Mouse (Mus musculus) CH12.LX (cell line): ENCODE measurements at regions not wholly inside any gene's neighbourhood (a gene's known extent, or its start where the extent isn't known, plus 50 kb on each side); places are given as distances from the start of the nearest gene placed in this dataset.

Source experiments
- CTCF ChIP-seq, 2 experiments: IDR thresholded peaks in 1 of 2; conservative IDR thresholded peaks in 1 of 2; 2 replicates each; pipeline ENCODE4 v1.5.1; 2011 to 2012; ENCODE audit warnings: low read depth in 2 of 2, low read length in 2 of 2, improper control_type of control experiment in 1 of 2, inconsistent platforms in 1 of 2, mild to moderate bottlenecking in 1 of 2, moderate library complexity in 1 of 2
- E2F4 ChIP-seq: IDR thresholded peaks from 2 replicates; pipeline ENCODE4 v1.6.1; 2011; ENCODE audit warnings: low read depth, low read length, improper control_type of control experiment; ENCODE audit not compliant: insufficient replicate concordance
- ETS1 ChIP-seq: conservative IDR thresholded peaks from 2 replicates; pipeline ENCODE4 v1.6.1; 2012; ENCODE audit warnings: low read depth, mild to moderate bottlenecking, inconsistent platforms, low read length, improper control_type of control experiment, moderate library complexity
- JUND ChIP-seq: conservative IDR thresholded peaks from 2 replicates; pipeline ENCODE4 v1.6.1; 2011; ENCODE audit warnings: low read depth, low read length, improper control_type of control experiment
- NELFE ChIP-seq: IDR thresholded peaks from 2 replicates; pipeline ENCODE4 v1.6.1; 2011; ENCODE audit warnings: low read depth, low read length, improper control_type of control experiment
- NRF1 ChIP-seq: IDR thresholded peaks from 2 replicates; pipeline ENCODE4 v1.6.1; 2014; ENCODE audit warnings: low read depth, mild to moderate bottlenecking, inconsistent platforms, low read length, improper control_type of control experiment, moderate library complexity
- POLR2A ChIP-seq: IDR thresholded peaks from 2 replicates; pipeline ENCODE4 v1.6.1; 2011; ENCODE audit warnings: low read depth, mild to moderate bottlenecking, improper control_type of control experiment, low read length
- POLR2AphosphoS2 ChIP-seq: IDR thresholded peaks from 2 replicates; pipeline ENCODE4 v1.6.1; 2011; ENCODE audit warnings: low read depth, low read length, improper control_type of control experiment
- RCOR1 ChIP-seq: conservative IDR thresholded peaks from 2 replicates; pipeline ENCODE4 v1.6.1; 2012; ENCODE audit warnings: low read depth, mild to moderate bottlenecking, inconsistent platforms, low read length, improper control_type of control experiment
- TCF12 ChIP-seq: IDR thresholded peaks from 2 replicates; pipeline ENCODE4 v1.6.1; 2014; ENCODE audit warnings: low read depth, mild to moderate bottlenecking, inconsistent platforms, low read length, improper control_type of control experiment
- UBTF ChIP-seq: IDR thresholded peaks from 2 replicates; pipeline ENCODE4 v1.6.1; 2012; ENCODE audit warnings: low read depth, mild to moderate bottlenecking, inconsistent platforms, low read length, improper control_type of control experiment, moderate library complexity
- ZC3H11A ChIP-seq: IDR thresholded peaks from 2 replicates; pipeline ENCODE4 v1.6.1; 2012; ENCODE audit warnings: low read depth, mild to moderate bottlenecking, inconsistent platforms, low read length, improper control_type of control experiment
- ZKSCAN1 ChIP-seq: IDR thresholded peaks from 2 replicates; pipeline ENCODE4 v1.6.1; 2012; ENCODE audit warnings: low read depth, inconsistent platforms, low read length, improper control_type of control experiment, borderline replicate concordance
- ZNF384 ChIP-seq: IDR thresholded peaks from 2 replicates; pipeline ENCODE4 v1.6.1; 2012; ENCODE audit warnings: low read depth, low read length, improper control_type of control experiment, inconsistent platforms

GRCm38 (mm10) chr6:116985147-116985737, 183.1 kb upstream of the Cxcl12 start:
- TF ChIP-seq POLR2AphosphoS2: no peak
- no peak for TF ChIP-seq CTCF (conservative IDR thresholded peaks at IDR 0.05 in 1 of 2, IDR thresholded peaks at IDR 0.05 in 1 of 2; ENCODE audit: low read depth in 2 of 2, low read length in 2 of 2)
- TF ChIP-seq ZKSCAN1: no peak
- TF ChIP-seq ZC3H11A: no peak
- no peak for TF ChIP-seq JUND
- TF ChIP-seq RCOR1: no peak
- TF ChIP-seq NRF1: no peak
- TF ChIP-seq ZNF384: no peak
- no peak for TF ChIP-seq NELFE
- no peak for TF ChIP-seq ETS1
- TF ChIP-seq E2F4: no peak
- TF ChIP-seq POLR2A: no peak
- TF ChIP-seq TCF12: no peak
- no peak for TF ChIP-seq UBTF
